Mouse (Mus musculus) erythroblast, adult 5-6 weeks (primary cell): ENCODE measurements around the gene Hist1h4b. TPM values are rescaled to one million over a fixed set of nuclear protein-coding genes. Genes with fewer than 3 reads are reported as not detected.
"Not testable (repeated sequence)": the region's sequence is repeated elsewhere in the genome, so short reads cannot be mapped to it uniquely, and the experiment has no call there.

Experiments
- ATAC-seq: replicated peaks from 2 replicates; pipeline ENCODE4 v1.8.0; 2016; ENCODE audit warnings: moderate number of reproducible peaks, mild to moderate bottlenecking, moderate TSS enrichment, inconsistent platforms; ENCODE audit not compliant: poor library complexity, low FRiP score, severe bottlenecking
- total RNA-seq, 2 experiments: library from RNA; stranded (forward) in 1 of 2; stranded (reverse) in 1 of 2; fragments of 150-400 nt in 1 of 2; fragments of 200-764, 138-1000 nt in 1 of 2; gene quantifications; 2 replicates each; pipeline versions ENCODE4 v1.2.3 to v1.2.4; 2015 to 2017; ENCODE audit warnings: low replicate concordance in 2 of 2

Gene Hist1h4b
- total RNA-seq, 2 experiments from 2014 or later = 50.5 to 150 TPM

- ATAC-seq = no peak
Measured at GRCm38 (mm10) chr13:23752742-23753172, 4.1 kb upstream of the Hist1h4b start.

DNA sequence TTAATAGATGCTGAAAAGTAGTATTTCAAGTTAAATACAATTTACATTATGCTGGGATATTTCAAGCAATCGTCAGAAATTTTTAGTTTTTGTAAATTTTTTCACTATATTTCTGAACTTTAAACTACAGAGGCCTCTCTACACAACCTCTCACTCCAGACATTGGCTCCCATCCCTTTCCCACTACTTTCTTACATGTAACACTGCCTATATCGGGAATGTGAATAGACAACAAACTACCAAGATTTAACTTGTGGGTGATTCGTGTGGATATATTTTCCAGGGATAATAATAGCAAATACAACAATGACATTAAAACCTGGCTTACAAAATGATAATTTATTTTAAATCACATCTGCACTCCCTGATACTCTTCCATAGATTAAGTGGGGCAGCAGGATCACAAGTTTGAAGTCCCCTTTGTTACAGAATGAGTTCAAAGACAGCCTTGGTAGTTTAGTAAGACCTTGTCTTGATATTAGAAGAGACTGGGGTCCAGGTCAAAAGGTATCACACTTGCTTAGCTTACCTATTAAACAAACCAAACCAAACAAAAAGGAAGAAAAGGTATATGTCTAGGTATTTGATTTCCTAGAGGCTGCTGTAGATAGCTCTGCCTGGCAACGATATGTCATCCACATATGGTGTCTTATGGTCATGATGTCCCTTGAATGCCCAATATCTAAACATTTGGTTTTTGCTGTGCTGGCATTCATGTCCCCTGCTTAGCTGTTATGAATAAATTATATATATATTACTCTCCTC lies 3.3 kb upstream of the Hist1h4b start:
- no peak for ATAC-seq

DNA sequence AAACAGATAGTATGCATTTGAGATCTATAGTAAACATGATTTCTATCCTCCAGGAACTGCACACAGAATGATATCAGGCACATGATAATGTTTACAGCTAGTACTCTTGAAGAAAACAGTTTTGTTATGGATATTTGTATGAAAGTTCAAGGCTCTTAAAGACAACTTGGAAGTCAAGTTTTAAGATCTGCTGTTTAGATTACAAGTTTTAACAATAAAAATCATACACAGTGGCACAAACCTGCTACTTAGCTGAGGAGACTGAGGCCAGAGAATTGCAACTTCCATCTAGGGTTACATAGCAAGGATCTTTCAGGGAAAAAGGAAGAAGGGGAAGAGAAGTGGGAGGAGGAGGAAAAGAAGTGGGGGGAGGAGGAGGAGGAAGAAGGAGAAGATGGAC lies 1.8 kb upstream of the Hist1h4b start:
- ATAC-seq = no peak

GRCm38 (mm10) chr13:23757211-23757773 lies 479 bp downstream of the Hist1h4b start:
- ATAC-seq = peak; percentile 32

- no peak for ATAC-seq
Measured at GRCm38 (mm10) chr13:23757921-23758320, 1.1 kb downstream of the Hist1h4b start.

DNA sequence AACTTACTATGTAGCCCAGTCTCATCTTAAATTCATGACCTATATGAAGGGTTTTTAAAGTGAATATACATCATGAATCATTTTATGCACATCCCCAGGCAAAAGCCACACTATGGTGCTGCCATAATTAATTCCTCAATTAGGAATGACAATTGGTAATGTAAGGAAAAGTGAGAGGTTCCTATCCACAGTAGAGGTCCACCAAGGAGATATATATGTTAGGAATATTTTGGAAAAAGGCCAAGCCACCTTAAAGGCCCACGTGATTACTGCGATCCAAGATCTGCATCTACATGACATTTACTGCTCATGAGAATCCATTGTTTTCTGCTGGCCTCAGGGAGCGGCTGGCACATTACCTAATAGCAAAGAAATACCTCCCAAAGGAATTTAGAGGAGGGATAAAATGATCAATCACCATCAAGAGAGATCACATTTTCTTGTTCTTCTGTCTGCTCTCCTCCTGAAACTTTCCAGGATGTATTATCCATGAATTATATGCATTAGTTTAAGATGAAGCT lies 2.5 kb downstream of the Hist1h4b start:
- ATAC-seq = no peak

DNA sequence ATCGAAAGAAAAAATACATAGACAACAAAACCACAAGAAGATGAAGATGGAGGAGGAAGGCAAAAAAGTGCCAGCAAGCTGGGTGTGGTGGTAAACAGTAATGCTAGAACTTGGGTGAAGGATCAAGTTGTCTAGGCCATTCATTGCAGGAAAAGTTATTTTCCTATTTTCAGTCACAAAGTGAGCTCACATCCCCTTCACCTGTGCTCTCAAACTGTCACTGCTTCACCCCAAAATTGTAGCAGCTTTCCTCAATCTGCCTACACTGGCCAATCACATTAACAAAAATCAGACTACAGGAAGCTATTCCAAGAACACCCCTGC lies 3.1 kb downstream of the Hist1h4b start:
- no peak for ATAC-seq

- no peak for ATAC-seq
Measured at GRCm38 (mm10) chr13:23760240-23760971, 3.6 kb downstream of the Hist1h4b start.

DNA sequence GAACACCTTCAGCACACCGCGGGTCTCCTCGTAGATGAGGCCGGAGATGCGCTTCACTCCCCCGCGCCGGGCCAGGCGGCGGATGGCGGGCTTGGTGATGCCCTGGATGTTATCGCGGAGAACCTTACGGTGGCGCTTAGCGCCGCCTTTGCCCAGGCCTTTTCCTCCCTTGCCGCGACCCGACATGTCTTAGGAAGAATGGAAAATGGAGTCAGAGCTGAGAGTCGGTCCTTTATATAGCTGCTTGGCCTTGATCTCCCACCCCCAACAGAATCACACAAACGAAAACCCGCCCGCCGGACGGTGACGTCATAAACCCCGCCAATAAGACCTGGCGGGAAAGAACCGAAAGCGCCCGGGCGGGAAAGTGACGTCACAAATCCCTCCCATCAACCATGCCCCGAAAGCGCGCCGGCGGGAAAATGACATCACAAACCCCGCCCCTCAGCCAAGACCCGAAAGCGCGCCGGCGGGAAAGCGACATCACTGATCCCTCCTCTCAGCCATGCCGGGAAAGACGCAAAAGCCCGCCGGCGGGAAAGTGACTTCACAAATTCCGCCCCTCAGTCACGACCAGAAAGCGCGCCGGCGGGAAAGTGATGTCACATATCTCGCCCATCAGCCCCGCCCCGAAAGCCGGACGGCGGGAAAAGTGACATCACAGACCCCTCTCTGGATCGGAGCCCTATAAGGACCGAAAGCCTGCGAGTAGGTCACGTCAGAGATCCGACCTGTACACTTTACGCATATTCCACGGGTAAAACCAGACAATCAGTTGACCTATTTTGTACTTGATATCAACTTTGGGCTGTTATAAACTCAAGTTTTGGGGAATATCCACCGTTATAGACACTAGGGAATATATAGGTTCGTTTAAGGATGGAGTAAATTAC lies 4.4 kb downstream of the Hist1h4b start, which contains the start of gene Hist1h4a:
TSS of gene Hist1h4a (minus strand) at position 259 of the 893 bp plus-strand sequence.
- ATAC-seq = peak; percentile 29

DNA sequence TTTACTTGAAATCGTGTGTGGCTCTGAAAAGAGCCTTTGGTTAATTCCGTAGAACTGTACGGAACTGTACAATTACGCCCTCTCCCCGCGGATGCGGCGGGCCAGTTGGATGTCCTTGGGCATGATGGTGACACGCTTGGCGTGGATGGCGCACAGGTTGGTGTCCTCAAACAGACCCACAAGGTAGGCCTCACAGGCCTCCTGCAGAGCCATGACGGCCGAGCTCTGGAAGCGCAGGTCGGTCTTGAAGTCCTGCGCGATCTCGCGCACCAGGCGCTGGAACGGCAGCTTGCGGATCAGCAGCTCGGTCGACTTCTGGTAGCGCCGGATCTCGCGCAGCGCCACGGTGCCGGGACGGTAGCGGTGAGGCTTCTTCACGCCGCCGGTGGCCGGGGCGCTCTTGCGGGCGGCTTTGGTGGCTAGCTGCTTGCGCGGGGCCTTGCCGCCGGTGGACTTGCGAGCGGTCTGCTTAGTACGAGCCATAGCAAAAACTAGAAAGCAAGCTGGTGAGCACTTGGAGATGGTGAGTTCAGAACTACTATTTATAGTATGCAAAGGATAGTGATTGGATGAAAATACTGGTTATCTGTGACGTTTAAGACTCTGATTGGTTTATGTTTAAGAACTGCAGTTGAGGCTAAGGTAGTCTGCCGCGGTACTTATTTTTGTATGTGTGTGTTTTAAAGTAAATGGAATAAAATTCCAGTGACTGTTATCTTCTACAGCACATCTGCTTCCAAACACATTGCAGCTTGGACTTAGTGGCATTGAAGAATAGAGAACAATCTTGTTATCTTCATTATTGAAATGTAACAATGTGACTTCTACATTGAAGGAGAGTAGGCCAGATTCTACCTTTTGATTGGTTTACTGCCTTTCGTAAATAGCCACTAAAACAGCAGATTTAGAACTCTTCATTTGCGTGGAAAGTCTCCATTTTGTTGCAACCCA lies 5.3 kb downstream of the Hist1h4b start, which contains the start of gene Hist1h3a:
TSS of gene Hist1h3a (minus strand) at position 516 of the 951 bp plus-strand sequence.
- peak; percentile 61 for ATAC-seq

GRCm38 (mm10) chr13:23763242-23763585 lies 6.4 kb downstream of the Hist1h4b start:
- ATAC-seq = no peak

GRCm38 (mm10) chr13:23763586-23764323 lies 6.9 kb downstream of the Hist1h4b start, which contains the start of gene Hist1h1a:
Gene Hist1h1a (plus strand): TSS chr13:23763666.
- peak; percentile 65 for ATAC-seq

DNA sequence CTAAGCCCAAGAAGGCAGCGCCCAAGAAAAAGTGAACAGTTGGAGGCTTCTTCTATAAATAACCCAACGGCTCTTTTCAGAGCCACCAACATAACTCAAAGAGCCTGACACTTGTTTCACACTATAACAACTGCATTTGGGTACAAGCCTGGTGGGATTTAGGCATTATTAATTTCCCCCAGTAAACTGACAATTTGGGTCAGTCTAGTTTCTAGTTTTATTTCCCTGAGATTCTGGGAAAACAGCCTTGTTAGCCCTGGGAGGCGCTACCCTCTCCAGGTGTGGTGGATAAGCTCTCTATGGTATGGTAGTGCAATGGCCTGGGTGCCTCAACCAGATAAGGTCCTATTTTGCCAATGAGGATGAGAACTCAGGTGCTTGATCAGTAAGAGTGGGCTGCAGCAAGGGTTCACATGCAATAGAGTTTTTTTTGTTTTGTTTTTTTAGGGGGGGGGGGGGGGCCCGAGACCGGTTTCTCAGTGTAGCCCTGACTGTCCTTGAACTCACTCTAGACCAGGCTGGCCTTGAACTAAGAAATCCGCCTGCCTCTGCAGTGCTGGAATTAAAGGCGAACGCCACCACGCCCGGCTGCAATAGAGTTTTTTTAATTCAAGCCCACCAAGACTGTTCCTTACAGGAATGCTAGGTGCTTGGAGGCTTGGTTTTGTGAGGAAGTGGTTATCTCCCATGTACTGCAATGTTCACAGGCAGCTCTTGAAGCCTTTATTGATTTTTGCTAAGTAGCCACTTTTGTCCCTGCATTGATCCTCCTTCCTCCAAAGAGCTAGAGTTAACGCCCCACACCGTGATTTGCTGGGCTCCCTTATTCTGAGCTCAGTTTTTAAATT lies 7.7 kb downstream of the Hist1h4b start:
- peak; percentile 27; the same call in 1 of the 2 replicates for ATAC-seq

- ATAC-seq = no peak
Measured at GRCm38 (mm10) chr13:23765172-23765513, 8.3 kb downstream of the Hist1h4b start.

- no peak for ATAC-seq
Measured at GRCm38 (mm10) chr13:23766772-23767171, 10.0 kb downstream of the Hist1h4b start.

DNA sequence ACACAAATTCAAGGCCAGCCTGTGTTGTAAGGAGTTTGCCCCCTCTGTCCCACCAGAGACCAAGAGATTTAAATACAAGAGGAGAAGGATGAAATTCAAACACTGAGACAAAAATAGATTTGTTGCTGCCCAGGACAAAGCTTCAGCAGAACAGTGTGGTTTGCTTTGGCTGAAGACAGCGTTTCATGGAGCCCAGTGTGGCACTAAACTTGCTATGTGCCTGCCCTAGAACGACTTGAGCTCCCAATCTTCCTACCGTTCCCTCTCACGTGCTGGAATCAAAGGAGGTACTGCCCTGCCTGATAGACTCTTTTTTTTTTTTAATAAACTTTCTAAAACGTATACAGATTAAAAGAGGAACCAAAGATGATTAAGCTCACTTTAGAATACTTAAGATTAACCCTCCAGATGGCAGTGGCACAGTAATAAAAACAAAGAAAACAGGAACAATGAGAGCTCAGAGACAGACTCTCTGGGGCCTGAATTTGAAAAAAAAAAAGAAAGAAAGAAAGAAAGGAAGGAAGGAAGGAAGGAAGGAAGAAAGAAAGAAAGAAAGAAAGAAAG lies 12.1 kb downstream of the Hist1h4b start:
- ATAC-seq = no peak

- not testable (repeated sequence) for ATAC-seq
Measured at GRCm38 (mm10) chr13:23769613-23770012, 12.8 kb downstream of the Hist1h4b start, which contains the start of gene Trim38. Gene Trim38 (plus strand): TSS chr13:23769913.
